Mouse (Mus musculus): ENCODE data around the gene Wrap53.
A peak's percentile ranks its signal among the peaks of the same experiment; 100 is the strongest.
"Not testable (repeated sequence)": the region's sequence is repeated elsewhere in the genome, so short reads cannot be mapped to it uniquely, and the experiment has no call there.

The Wrap53 gene

DNA sequence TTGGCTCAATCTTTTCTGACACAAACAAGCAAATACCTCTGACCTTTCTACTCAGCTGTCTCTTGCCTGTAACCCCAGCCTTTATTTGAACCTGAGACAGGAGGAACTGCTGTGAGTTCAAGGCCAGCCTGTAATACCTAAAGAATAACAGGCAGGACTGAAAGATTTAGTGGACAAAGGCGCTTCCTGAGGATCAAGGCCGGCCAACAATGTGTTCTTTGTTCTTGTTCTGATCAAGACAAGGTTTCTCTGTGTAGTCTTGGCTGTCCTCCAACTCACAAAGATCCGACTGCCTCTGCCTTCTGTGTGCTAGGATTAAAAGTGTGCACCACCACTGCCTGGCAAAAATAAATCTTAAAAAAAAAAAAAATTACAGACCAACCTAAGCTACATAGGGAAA lies 15.7 kb downstream of the Wrap53 start:
- no peak for DNase-seq (ENCODE audit: low read depth)

DNA sequence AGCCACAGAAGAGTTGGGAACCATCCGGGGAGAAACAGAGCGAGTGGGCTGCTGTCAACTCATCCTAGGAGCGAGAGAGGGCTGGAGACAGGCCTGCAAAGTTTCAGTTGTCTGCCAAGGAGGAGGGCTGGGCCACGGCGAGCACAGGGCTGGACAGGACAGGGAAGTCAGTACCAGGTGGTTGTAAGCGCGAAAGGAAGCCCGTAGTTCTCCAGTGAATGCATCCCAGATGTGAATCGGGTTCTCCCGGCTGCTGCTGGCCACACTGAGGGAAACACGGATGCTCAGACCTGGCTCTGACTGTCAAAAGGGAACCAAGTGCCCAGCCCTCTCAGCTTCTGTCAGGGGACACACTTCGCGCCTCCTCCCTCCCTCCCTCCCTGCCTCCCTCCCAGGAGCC lies 16.7 kb downstream of the Wrap53 start:
- no peak for DNase-seq (ENCODE audit: low read depth)

DNA sequence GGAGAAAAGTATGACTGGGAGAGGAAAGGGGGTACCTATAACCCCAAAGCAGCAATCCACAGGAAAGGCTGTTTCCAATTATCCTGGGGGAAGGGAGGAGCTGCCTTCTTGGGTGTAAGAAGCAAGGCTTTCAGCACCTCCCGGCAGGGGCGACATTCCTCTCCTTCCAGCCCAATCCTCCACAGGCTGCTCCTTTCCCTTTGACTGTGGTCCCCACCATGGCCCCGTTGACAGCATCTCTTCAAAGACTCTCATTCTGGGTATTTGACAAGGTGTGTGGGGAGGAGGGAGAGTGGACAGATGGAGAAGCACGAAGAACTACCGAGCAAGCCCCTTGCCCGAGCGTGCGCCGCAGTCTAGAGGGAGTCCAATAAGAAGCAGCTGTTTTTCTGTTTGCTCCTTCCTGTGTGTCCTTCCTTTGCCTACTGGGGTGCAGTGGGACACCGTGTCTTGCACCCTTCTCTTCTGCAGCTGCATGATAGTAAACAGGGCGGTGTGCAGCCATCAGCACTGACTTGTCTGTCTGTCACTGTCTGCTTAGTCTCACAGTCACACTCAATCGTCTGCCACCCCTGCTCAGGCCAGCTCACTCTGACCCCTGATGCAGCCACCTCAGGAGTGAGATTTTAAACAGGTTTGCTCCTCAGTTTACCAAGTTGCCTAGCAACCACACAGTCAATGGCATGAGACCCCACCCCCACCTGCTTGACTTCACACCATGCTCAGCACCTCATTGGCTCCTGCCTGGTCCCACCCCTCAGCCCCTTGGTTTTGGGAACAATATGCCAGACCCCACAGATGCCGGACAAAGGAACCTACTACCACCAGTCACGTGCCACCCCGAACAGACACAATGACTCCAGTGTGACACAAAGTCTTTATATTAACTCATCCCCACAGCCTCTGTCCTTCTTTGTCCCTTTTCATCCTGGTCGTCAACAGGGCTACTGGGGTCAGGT lies 18.9 kb downstream of the Wrap53 start:
- no peak for DNase-seq (ENCODE audit: low read depth)

DNA sequence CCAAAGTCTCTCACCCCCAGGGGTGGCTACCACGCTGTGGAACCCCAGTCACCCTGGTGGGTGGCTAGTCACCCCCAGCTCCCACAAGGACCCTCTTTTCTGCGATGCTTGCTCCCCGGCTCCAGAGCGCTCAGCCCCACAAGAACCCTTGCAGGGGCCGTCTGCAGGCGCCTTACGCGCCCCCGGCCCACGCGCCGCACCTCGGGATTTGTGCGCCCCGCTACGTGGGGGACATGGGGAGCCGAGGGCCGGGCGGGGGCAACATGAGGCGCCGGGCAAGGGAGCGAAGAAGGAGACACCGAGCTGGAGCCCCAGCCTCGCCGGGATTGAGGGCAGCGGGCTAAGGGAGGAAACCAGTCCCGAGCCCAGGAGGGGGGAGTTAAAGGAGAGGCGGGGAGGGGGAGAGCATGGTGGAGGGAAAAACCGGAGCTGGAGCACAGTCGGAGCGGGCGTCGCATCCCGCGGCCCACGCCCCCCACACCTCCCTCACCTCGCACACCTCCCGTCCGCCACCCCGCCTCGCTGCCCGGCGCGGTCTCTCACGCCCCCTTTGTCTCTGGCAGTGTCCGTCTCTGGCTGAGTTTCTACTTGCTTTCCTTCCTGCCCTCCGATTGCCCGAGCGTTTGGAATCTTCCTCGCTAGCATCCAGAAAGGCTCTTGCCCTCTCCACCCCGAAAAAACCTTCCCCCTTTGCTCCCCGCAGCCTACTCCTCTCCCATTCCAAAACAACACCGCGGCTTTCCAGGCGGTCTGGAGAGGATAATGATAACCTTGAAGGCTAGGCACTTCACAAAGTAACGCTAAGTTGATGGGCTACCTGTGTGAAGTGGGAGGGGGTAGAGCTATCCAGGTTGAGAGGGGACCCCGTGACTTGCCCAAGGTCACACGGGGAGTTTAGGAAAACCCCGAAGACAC lies 19.9 kb downstream of the Wrap53 start, which contains the start of gene Efnb3:
Gene Efnb3, minus strand, starts transcription at position 355 of the 915 bp plus-strand sequence.
- no peak for DNase-seq (ENCODE audit: low read depth)

DNA sequence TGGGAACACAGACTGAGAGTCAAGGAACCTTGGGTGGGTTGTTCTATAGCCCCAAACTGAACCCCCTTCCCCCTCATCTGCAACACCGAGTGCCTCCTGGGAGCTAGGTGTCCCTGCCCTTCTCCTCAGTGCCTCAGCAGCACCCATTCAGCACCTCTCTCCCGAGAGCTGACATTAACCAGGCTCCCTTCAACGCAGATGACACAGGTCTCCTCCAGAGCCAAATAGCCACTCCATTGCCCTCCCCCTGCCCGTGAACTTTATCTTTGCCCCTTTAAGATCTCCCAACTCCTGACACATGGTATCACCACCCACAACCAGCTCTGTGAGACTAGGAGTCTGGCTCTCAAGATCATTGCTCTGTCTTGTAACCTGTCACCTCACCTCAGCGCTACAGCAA lies 20.9 kb downstream of the Wrap53 start:
- DNase-seq (ENCODE audit: low read depth): no peak

DNA sequence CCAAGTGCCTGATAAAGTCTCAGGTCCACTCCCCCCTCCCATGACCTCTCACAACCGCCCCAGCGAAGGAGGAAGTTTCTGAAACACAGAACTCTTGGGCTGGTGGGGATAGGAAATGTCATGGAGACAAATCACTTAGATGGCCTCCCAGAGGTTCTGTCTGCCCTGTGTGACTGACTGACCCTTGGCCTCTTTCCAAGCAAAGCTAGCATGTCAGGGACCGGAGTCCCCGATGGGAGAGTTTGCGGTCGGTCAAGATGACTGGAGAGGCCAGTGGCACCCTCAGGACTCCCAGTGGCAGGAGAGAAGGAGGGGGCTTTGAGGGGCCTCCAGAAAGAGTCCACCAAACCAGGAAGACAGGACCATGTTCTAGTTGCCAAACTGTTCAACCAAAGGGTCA lies 21.3 kb downstream of the Wrap53 start:
- no peak for DNase-seq (ENCODE audit: low read depth)

DNA sequence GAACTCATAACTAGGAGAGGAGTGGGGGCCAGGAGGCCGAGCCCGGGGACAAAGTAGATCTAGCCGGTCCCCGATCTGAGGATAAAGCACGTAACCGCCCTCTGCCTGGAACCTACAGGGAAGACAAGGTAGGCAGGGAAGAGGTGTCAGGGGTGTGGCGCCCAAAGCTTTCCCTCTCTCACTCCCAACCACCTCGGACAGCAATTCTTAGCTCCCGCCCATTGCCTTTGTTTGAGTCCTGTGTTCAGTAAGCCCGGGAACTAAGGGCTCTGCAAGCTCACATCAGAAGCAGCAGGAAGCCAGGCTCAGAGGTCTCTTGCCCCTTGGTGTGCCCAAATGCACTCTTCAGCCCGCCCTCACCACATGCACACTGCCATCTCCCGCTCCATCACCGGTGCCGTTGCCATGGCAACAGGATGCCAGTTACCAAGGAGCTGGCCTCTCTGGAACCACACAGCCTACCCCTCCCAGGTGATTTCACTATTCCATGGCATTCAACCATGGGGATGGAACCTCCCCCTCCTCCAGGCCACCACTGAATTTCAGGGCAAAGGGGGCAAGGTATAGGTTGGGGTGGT lies 22.6 kb downstream of the Wrap53 start:
- DNase-seq (ENCODE audit: low read depth): no peak

DNA sequence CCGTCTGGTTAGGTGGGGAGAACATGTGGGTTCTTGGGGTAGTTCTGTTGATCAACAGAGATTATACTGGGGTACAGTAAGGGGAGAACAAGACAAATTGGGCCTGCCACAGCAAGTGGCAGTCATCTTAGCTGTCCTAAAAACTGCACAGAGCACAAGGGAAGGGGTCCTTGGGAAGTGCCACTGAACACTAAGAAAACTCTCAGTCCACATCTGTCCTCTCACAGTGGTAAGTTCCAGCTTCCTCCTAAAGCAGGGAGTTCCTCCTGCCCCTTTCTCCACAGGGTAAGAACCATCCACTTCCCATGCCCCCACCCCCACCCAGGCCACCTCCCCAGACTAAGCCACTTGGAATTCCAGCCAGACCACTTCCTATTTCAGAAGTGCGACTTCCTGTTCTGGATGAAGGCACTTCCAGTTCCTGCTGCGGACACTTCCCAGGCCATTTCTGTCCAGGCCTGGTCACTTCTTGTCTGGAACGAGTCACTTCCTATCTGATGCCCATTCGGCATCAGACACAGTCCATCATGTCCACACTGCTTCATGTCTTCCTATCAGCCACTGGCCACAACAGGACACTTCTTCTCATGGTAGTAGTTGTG lies 25.4 kb downstream of the Wrap53 start:
- no peak for DNase-seq (ENCODE audit: low read depth)

DNA sequence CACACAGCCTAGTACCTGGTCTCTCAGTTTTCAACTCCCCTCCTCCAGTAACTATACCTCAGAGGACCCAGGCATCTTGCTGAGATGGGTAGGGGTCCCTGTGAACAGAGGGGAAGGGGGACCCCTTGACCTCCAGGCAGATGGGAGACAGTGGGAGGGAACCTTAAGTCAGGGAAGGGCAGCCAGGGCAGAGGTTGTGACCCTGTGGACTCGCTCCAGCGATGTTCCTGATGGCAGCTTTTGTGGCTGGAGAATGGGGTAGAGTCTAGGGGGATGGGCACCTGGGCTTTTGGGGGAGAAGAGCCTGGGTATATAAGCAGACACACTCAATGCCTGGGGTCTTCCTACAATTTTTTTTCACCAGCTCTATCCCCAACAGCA lies 26.7 kb downstream of the Wrap53 start:
- no peak for DNase-seq (ENCODE audit: low read depth)

DNA sequence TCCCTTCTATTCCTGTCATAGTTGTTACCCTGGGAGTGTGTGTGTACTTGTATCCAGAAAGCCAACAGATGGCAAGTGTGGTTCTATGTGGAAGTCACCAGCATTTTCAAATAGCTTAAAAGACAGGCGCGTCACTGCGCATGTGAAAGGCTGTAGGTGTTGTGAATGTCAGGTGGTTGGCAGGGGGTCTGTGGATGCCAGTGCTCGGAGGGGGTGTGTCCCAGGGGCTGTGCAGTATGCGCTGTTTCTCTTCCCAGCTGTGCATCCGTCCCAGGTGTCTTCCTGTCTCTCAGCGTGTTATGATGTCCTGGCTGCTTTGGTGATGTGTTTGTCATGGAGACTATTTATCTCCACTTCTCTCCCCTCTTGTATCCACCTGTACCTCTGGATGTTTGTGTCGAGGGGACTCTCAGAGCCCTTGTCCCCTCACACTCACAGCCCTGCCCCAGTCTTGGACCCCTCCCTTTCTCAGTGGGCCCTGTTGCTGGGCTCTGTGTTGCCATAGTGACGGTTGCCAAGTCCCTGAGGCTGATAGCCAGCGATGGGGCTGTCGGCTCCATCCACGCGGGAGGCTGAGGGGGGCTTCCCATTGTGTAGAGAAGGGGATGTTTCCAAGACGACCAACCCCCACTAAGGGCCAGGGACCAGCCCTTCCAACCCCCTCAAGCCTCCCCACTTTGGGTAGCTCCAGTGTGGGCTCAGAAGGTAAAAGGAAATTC lies 27.3 kb downstream of the Wrap53 start:
- no peak for DNase-seq (ENCODE audit: low read depth)

DNA sequence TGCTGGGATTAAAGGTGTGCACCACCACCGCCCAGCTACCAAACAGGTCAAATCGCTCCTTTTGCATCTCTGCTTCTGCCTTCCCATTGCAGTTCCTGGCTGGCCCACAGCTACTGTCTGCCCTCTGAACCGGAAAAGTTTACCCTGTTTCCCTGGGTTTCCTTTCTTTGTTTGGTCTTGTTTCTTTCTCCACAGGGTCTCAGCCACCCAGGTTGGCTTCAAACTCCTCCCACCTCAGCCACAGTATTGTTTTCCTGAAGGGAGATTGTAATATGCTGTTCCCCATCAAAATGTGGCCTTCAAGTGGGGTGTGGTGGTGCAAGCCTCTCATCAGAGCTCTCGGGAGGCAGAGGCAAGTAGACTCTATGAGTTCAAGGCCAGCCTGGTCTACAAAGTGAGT lies 28.7 kb downstream of the Wrap53 start:
- no peak for DNase-seq (ENCODE audit: low read depth)

DNA sequence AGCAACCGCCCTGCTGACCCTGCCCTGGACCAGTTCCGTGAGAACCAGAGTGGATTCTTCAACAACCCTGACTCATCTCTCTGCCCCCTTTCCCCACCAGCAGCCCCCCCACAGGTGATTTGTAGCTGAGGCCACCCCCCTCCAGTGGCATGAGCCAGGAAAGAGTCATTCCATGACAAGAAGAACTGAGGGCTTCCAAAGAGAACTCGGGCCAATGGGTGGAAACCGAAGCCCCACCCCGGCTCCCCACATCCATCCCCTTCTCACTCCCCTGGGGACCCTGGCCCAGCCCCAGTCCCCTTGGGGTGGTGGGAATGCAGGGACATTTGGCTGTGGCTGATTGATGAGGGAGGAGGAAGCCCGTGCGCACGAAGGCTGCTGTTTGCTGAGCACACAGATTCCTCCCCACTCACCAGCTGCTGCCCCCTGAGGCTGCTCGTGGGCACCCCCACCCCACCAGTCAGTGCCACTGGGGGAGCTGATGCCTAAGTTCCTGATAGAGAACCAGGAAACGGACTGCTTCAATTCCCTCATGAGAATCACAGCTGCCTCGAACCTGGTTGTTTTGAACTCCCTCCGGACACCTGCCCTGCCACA lies 30.9 kb downstream of the Wrap53 start, which contains the start of gene Dnah2:
Gene Dnah2, minus strand, starts transcription at position 51 of the 597 bp plus-strand sequence.
- DNase-seq (ENCODE audit: low read depth): no peak

DNA sequence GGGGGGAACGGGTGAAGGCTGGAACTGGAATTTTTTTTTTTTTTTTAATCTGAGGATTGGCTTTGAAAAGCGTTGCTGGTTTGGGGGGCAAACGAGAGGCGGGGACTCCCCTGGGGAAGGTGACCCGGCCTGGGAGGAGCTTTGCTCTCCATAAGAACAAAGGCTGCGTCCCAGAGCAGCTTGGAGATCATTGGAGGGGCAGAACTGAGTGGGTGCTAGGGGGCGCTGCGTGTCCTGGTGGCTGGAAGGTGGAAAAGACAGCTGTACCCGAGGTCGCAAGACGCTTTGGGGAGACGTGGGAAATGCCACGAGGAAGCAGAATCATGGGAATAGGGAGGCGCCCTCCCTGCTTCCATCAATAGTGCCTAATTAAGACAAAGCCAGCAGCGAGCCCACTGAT lies 33.0 kb downstream of the Wrap53 start:
- DNase-seq (ENCODE audit: low read depth): peak; percentile 60

DNA sequence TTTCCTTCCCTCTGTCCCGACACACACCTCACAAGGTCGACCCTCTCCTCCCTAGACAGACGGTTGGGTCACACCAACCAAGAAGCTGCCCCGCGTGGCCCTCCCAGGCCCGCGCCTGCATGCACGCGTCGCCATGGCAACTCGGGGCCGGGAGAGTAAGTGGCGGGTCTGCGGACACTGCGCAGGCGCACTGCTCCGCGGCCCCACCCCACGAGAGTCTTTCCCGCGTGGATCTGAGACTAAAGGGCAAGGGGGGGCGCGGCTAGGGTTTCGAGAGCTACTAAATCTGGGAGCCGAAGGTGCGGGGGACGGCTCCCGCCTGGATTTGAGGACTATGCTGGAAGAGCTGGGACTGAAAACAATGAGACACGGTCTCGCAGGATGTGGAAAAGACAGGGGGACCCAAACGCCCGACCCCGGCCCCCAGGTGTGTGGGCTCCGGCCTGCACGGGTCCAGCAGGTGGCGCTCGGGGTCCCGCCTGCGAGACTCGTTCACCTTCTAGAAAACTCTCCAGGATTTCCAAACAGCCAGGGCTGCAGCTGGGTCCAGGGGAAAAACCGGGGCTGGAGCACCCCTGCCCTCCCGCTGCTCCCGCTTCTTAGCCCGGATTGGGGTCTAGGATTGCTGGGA lies 33.5 kb downstream of the Wrap53 start:
- DNase-seq (ENCODE audit: low read depth): peak; percentile 75

DNA sequence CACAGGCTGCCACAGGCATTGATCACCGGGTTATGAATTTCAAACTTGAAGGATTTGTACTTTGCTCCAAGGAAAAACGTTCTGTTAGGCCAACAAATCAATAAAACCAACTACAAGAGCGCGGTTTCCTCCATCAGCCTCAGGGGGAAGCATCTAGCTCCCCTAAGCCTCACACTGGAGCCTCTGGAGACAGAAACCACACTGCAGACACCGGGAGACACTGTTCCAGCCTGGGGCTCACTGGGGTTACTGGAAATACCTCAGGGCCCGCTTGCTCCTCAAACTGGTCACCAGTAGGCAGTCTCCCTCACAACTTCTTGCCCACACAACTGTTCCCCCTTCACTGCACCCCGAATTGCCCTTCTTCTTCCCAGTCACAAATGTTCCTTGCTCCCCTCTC lies 34.1 kb downstream of the Wrap53 start:
- DNase-seq (ENCODE audit: low read depth): peak; percentile 18

DNA sequence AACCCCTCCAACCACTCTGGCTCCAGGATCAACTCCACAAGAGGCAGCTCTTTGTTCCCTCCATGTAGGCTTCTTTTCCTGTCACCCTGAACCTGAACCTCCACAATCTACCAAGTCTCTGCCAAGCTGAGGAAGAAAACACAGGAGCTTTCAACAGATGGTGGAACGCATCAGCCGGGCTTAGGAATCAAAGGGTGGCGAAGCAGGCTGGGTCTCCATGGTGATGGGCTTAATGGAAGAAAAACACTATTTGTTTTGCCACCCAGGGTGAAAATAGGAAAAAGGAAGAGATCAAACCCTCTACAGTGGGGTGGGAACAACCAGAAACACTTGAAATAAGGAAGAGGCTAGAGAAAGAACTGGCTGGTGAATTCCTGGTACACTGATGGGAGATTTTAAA lies 36.5 kb downstream of the Wrap53 start:
- DNase-seq (ENCODE audit: low read depth): no peak

DNA sequence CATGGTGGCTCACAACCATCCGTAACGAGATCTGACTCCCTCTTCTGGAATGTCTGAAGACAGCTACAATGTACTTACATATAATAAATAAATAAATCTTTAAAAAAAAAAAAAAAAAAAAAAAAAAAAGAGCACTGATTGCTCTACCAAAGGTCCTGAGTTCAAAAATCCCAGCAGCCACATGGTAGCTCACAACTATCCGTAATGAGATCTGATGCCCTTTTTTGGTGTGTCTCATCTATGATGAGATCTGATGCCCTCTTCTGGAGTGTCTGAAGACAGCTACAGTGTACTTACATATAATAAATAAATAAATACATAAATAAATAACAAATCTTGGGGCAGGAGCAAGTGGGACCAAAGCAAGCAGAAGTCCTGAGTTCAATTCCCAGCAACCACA lies 38.3 kb downstream of the Wrap53 start:
- not testable (repeated sequence) for DNase-seq (ENCODE audit: low read depth)

DNA sequence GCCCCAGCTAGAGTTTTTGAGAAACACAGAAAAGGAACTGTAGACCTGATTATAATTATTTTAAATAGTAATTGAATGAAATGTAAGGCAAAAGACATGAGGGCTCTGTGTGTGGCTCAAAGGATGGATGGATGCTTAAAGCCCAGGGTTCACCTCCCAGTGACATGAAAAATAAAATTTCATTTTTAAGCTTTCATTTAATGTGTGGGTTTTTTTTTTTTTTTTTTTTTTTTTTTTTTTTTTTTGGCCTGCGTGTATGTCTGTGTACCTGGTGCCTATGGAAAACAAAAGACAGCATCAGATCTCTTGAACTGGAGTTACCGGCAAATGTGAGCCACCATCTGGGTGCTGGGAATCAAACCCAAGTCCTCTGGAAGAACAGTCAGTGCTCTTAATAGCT lies 39.4 kb downstream of the Wrap53 start:
- DNase-seq (ENCODE audit: low read depth): no peak

DNA sequence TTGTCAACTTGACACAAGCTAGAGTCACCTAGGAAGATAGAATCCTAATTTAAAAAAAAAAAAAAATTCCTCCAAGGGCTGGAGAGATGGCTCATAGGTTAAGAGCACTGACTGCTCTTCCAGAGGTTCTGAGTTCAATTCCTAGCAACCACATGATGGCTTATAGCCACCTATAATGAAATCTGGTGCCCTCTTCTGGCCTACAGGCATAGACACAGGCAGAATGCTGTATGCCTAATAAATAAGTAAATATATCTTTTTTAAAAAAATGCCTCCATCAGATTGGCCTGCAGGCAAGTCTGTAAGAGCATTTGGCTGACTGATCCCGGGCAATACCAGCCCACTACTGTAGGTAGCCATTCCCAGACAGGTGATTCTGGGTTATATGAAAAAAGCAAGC lies 45.1 kb downstream of the Wrap53 start:
- no peak for DNase-seq (ENCODE audit: low read depth)

DNA sequence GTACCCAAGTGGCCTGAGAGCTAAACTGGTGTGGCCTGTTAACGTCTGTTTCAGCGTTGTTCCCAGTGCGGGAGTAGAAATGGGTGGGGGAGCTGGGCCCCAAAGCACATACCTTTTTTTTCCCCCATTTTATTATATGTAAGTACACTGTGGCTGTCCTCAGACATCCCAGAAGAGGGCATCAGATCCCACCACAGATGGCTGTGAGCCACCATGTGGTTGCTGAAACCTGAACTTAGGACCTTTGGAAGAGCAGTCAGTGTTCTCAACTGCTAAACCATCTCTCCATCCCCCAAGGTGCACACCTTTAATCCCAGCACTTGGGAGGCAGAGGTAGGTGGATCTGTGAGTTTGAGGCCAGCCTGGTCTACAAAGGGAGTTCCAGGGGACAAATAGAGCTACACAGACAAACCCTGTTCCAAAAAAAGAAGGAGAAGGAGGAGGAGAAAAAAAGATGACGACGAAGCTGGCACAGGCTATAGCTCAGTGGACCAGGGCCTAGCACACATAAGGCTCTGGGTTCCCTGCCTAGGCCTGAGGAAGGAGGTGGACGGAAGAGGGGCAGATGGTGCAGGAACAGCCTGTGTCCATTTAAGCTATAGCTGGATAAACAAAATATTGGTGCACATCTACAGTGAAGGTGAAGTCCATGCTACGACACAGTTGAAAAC lies 47.4 kb downstream of the Wrap53 start:
- DNase-seq (ENCODE audit: low read depth): no peak
